Comparison of ENCODE assay signal across 9 mouse cellular contexts in genomic region chrX:48694460-48694859, GRCm38 (mm10). TPM values are rescaled to one million over a fixed set of nuclear protein-coding genes. Genes with fewer than 3 reads are reported as not detected.
DNase-seq lines count a peak whose midpoint lies in the region; ATAC-seq and TF ChIP-seq lines count a peak whose summit lies in the region.
"Had no signal": no experiment of that assay in that cellular context is flagged by ENCODE, and none has a peak within 500 bp of the region (broad histone marks: within the 10 kb centered on the region; RNA-seq: fewer than 3 reads in every experiment).

No protein-coding gene starts in this region.

- peak overlapping the region; percentile 73 for H3K4me2 ChIP-seq in liver, embryonic 12.5 days
- H3K4me2 ChIP-seq in stomach, embryonic 16.5 days (ENCODE audit: low read depth, low read length), result peak overlapping the region; percentile 52

- no peak for TF ChIP-seq POLR2A in thymus, adult 2 months (IDR thresholded peaks at IDR 0.05; ENCODE audit: control insufficient read depth, extremely low read depth, insufficient read depth, low read length, poor library complexity)

- 20% methylated on average over 6 of the region's 6 CpGs for WGBS in thymus, adult 2 months
- WGBS in liver, embryonic 12.5 days (ENCODE audit: insufficient replicate concordance), result 14% methylated on average over 6 of the region's 6 CpGs
- WGBS in stomach, embryonic 16.5 days, result 13% methylated on average over 6 of the region's 6 CpGs

- H3K36me3 ChIP-seq in thymus, adult 2 months (ENCODE audit: control insufficient read depth, insufficient read depth, low read length), result no peaks in the 10 kb centered on the region
- peaks cover 11% of the 10 kb centered on the region for H3K36me3 ChIP-seq in liver, embryonic 12.5 days
- H3K36me3 ChIP-seq in stomach, embryonic 16.5 days (ENCODE audit: control insufficient read depth, insufficient read depth, low read length), result no peaks in the 10 kb centered on the region

- no peaks in the 10 kb centered on the region for H3K9me3 ChIP-seq in liver, embryonic 12.5 days (replicated peaks)
- no peaks in the 10 kb centered on the region for H3K9me3 ChIP-seq in stomach, embryonic 16.5 days (replicated peaks; ENCODE audit: control insufficient read depth, low read length)

- H3K4me1 ChIP-seq in thymus, adult 2 months (replicated peaks; ENCODE audit: control insufficient read depth, insufficient read depth, low read length), result peaks cover 5% of the 10 kb centered on the region
- peaks cover 9% of the 10 kb centered on the region for H3K4me1 ChIP-seq in liver, embryonic 12.5 days
- peaks cover 7% of the 10 kb centered on the region; the same call in 1 of the 2 replicates for H3K4me1 ChIP-seq in stomach, embryonic 16.5 days (ENCODE audit: control insufficient read depth, insufficient read depth, low read length)

- H3K27ac ChIP-seq in thymus, adult 2 months (ENCODE audit: control insufficient read depth, insufficient read depth, low read length), result no peak overlapping the region
- H3K27ac ChIP-seq in liver, embryonic 12.5 days, result no peak overlapping the region; the same call in 1 of the 2 replicates
- no peak overlapping the region for H3K27ac ChIP-seq in stomach, embryonic 16.5 days (ENCODE audit: low read length)

- intact Hi-C loops in left cerebral cortex, postnatal 14 days (cut with DNase I), result loop anchor here (10.0 kb wide), 1 partner anchor 590 kb away; the partner anchor contains the start of gene Enox2

- ATAC-seq in cerebellum, adult (ENCODE audit: insufficient number of reproducible peaks, low FRiP score, low TSS enrichment), result peak; percentile 69; the same call in 1 of the 2 replicates
- ATAC-seq in liver, embryonic 12.5 days, result peak; percentile 73
- ATAC-seq in stomach, embryonic 16.5 days (ENCODE audit: insufficient read depth, low FRiP score), result peak; percentile 69

- DNase-seq in cerebellum, postnatal 4 days (ENCODE audit: low spot score in 2 of 2), result no peak
- DNase-seq in thymus, adult 2 months, result no peak
- DNase-seq in thymus, postnatal 4 days, result no peak
- no peak for DNase-seq in left cerebral cortex, postnatal 14 days (ENCODE audit: low spot score in 2 of 2)
- DNase-seq in layer of hippocampus, adult 11-12 months (ENCODE audit: low spot score), result no peak

- H3K4me3 ChIP-seq in thymus, adult 2 months (ENCODE audit: control insufficient read depth, insufficient read depth, low read length), result 0 out of 2 replicates have a peak overlapping the region, but pooled peaks have one; percentile 17
- peak overlapping the region; percentile 67 for H3K4me3 ChIP-seq in liver, embryonic 12.5 days
- peak overlapping the region; percentile 58 for H3K4me3 ChIP-seq in stomach, embryonic 16.5 days (replicated peaks; ENCODE audit: low read length)

- peak overlapping the region; percentile 73 for H3K9ac ChIP-seq in liver, embryonic 12.5 days
- H3K9ac ChIP-seq in stomach, embryonic 16.5 days (ENCODE audit: low read length), result no peak overlapping the region

- TF ChIP-seq CTCF in thymus, adult 2 months (IDR thresholded peaks at IDR 0.05; ENCODE audit: borderline replicate concordance, control insufficient read depth, extremely low read depth, insufficient read depth, low read length, poor library complexity), result no peak

- H3K27me3 ChIP-seq in thymus, adult 2 months (ENCODE audit: control insufficient read depth, insufficient read depth, low read length), result no peaks in the 10 kb centered on the region
- no peaks in the 10 kb centered on the region for H3K27me3 ChIP-seq in liver, embryonic 12.5 days (replicated peaks)
- no peaks in the 10 kb centered on the region for H3K27me3 ChIP-seq in stomach, embryonic 16.5 days (ENCODE audit: control insufficient read depth, insufficient read depth, low read length)

RNA-seq across cellular contexts. Expression of gene Rbmx2, which starts 0.3 kb away (rescaled TPM):
- 3.2 and 3.4 TPM in 2 replicates for polyA plus RNA-seq in thymus, adult 2 months (2012; rRNA removed)
- 16.7 and 18.2 TPM in 2 replicates for polyA plus RNA-seq in liver, embryonic 12.5 days (2016; fragmentation: Nextera tagmentation; extraction: Ambion mirVana)
- polyA plus RNA-seq in stomach, embryonic 16.5 days (2015; fragmentation: Nextera tagmentation; extraction: Ambion mirVana), result 14.7 and 14.9 TPM in 2 replicates
- 1 to 10 TPM; 4.8 TPM for total RNA-seq in left cerebral cortex, postnatal 14 days (2021)

RNA-seq across cellular contexts. Expression of gene Gpr119, which starts 20.2 kb away (rescaled TPM):
- polyA plus RNA-seq in thymus, adult 2 months (2012; rRNA removed), result 0.07 TPM in 1 of 2 replicates, not detected in the other
- not detected in 2 replicates for polyA plus RNA-seq in liver, embryonic 12.5 days (2016; fragmentation: Nextera tagmentation; extraction: Ambion mirVana)
- polyA plus RNA-seq in stomach, embryonic 16.5 days (2015; fragmentation: Nextera tagmentation; extraction: Ambion mirVana), result 0.14 TPM in 1 of 2 replicates, not detected in the other
- total RNA-seq in left cerebral cortex, postnatal 14 days (2021), result not detected
- polyA plus RNA-seq: gonadal fat pad, adult 2 months had no signal

Comparison
In these comparisons a context has a peak if more than half of its experiments do, and no peak if none do; other contexts are left out.
1. H3K4me3 ChIP-seq: peak in every context shown above with its lines; median percentile 67 in liver, embryonic 12.5 days; 58 in stomach, embryonic 16.5 days; 17 in thymus, adult 2 months.